Mouse (Mus musculus) midbrain, embryonic 14.5 days (tissue): ENCODE measurements around the gene Pik3c2b. TPM values are rescaled to one million over a fixed set of nuclear protein-coding genes. Genes with fewer than 3 reads are reported as not detected.

Experiments
- ATAC-seq: fragments of 200-750 bp; cut with Nextera tagmentation; 2 replicates; pipeline ENCODE4 v1.8.0; 2017; ENCODE audit warnings: moderate number of reproducible peaks, moderate library complexity; ENCODE audit not compliant: low FRiP score, low TSS enrichment
- DNase-seq: peaks from one replicate; pipeline ENCODE4 v3.0.0-alpha.2; 2015
- H3K27ac ChIP-seq: fragments of 300-500 bp; sonication (generic); replicated peaks from 2 replicates; pipeline ENCODE4 v1.5.1; 2014; ENCODE audit warnings: mild to moderate bottlenecking, low read depth, low read length, moderate library complexity
- H3K27me3 ChIP-seq: fragments of 300-500 bp; sonication (generic); 2 replicates; pipeline ENCODE4 v1.6.1; 2014; ENCODE audit warnings: low read length, control low read depth, mixed read lengths; ENCODE audit not compliant: control insufficient read depth, insufficient read depth
- H3K36me3 ChIP-seq: fragments of 300-500 bp; sonication (generic); 2 replicates; pipeline ENCODE4 v1.6.1; 2014; ENCODE audit warnings: low read length, control low read depth; ENCODE audit not compliant: control insufficient read depth, insufficient read depth
- H3K4me1 ChIP-seq: fragments of 300-500 bp; sonication (generic); 2 replicates; pipeline ENCODE4 v1.6.1; 2014; ENCODE audit warnings: mild to moderate bottlenecking, antibody characterized with exemption, low read length, control low read depth; ENCODE audit not compliant: control insufficient read depth, insufficient read depth
- H3K4me2 ChIP-seq: fragments of 300-500 bp; sonication (generic); 2 replicates; pipeline ENCODE4 v1.6.1; 2014; ENCODE audit warnings: mild to moderate bottlenecking, low read length, moderate library complexity
- H3K4me3 ChIP-seq: fragments of 300-500 bp; sonication (generic); replicated peaks from 2 replicates; pipeline ENCODE4 v1.5.1; 2014; ENCODE audit warnings: low read depth, low read length
- H3K9ac ChIP-seq: fragments of 300-500 bp; sonication (generic); replicated peaks from 2 replicates; pipeline ENCODE4 v1.6.1; 2014; ENCODE audit warnings: mild to moderate bottlenecking, low read length, moderate library complexity
- H3K9me3 ChIP-seq: fragments of 300-500 bp; sonication (generic); 2 replicates; pipeline ENCODE4 v1.6.1; 2016; ENCODE audit warnings: low read length, control low read depth, mixed read lengths; ENCODE audit not compliant: control insufficient read depth
- WGBS: fragments of 180-500 bp; shearing (Covaris S2); extraction: QIAGEN DNeasy Blood & Tissue Kit; methylation state at CpG from one replicate; pipeline ENCODE4 v1.1.7; 2014; 5-methylcytosine and 5-hydroxymethylcytosine counted together
- polyA plus RNA-seq: library from polyadenylated mRNA; unstranded; fragments of >200 nt; fragmentation: Nextera tagmentation; extraction: Ambion mirVana; gene quantifications from 2 replicates; pipeline ENCODE4 v1.2.1, GENCODE M21; 2014

Pik3c2b gene
- polyA plus RNA-seq, 1 experiment from 2014 or later = 17.0 TPM

- Histone ChIP-seq H3K4me2 (no peak overlapping the region), H3K9ac (no peak overlapping the region), H3K9me3 (peaks cover 5% of the 10 kb centered on the region; the same call in 1 of the 2 replicates), H3K27ac (no peak overlapping the region), H3K4me3 (no peak overlapping the region), H3K27me3 (no peaks in the 10 kb centered on the region), H3K36me3 (no peaks in the 10 kb centered on the region), H3K4me1 (no peaks in the 10 kb centered on the region)
- ATAC-seq (no peak), DNase-seq (no peak)
- 95% methylated on average over 3 of the region's 3 CpGs for WGBS
Measured at GRCm38 (mm10) chr1:133152213-133152612, 106.7 kb downstream of the Pik3c2b start.

DNA sequence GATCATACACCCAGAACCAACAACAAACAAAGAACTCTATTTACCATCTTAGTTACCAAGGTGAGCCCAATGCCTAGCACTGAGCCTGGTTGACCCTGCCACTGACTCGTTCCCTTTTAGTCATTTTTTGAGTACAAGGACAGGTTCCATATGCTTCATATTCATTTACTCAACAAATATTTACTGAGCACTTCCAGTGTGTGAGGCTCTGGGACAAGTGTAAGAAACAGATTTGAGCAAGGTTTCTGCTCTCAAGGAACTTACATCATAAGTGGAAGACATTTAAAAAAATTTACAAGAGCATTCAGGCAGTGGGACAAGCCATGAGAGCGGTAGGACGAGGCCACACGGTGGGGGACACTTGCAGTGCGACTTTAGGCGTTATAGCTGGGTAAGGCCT is 109.8 kb downstream of the Pik3c2b start:
- WGBS = 85% methylated on average over 6 of the region's 6 CpGs
- H3K27ac ChIP-seq = no peak overlapping the region

More for the DNA sequence above, 109.8 kb downstream of the Pik3c2b start:
- no peak overlapping the region for H3K9ac ChIP-seq
- no peaks in the 10 kb centered on the region for H3K36me3 ChIP-seq
- H3K4me2 ChIP-seq = no peak overlapping the region
- DNase-seq (no peak), ATAC-seq (no peak)
- no peak overlapping the region for H3K4me3 ChIP-seq
- no peaks in the 10 kb centered on the region for H3K9me3 ChIP-seq
- H3K27me3 ChIP-seq = no peaks in the 10 kb centered on the region
- H3K4me1 ChIP-seq = no peaks in the 10 kb centered on the region

Other genes starting within 250 kb of the Pik3c2b start
- gene Lrrn2, start 165.4 kb upstream of the Pik3c2b start, polyA plus RNA-seq = 36.5 and 37.0 TPM in 2 replicates
- 52.5 and 53.5 TPM in 2 replicates for gene Mdm4, start 15.1 kb upstream of the Pik3c2b start, polyA plus RNA-seq
- 18.1 and 36.2 TPM in 2 replicates for gene Ppp1r15b, start 85.5 kb downstream of the Pik3c2b start, polyA plus RNA-seq
- 18.4 and 25.4 TPM in 2 replicates for gene Plekha6, start 118.5 kb downstream of the Pik3c2b start, polyA plus RNA-seq